10 mouse cellular contexts compared by ENCODE assay signal in genomic region chr2:60910820-60911219, GRCm38 (mm10). TPM values are rescaled to one million over a fixed set of nuclear protein-coding genes. Genes with fewer than 3 reads are reported as not detected.
DNase-seq lines count a peak whose midpoint lies in the region; ATAC-seq and TF ChIP-seq lines count a peak whose summit lies in the region.
"Had no signal": no experiment of that assay in that cellular context is flagged by ENCODE, and none has a peak within 500 bp of the region (broad histone marks: within the 10 kb centered on the region; RNA-seq: fewer than 3 reads in every experiment).

No protein-coding gene starts in this region.

- peak overlapping the region; percentile 2 for H3K4me3 ChIP-seq in heart, embryonic 10.5 days
- H3K4me3 ChIP-seq in layer of hippocampus, adult 2 months: no peak overlapping the region
- no peak overlapping the region for H3K4me3 ChIP-seq in midbrain, embryonic 10.5 days
- H3K4me3 ChIP-seq: erythroblast, embryonic 14.5 days; neural tube, embryonic 12.5 days had no signal

- peaks cover 56% of the 10 kb centered on the region for H3K4me1 ChIP-seq in heart, embryonic 10.5 days
- H3K4me1 ChIP-seq in midbrain, embryonic 10.5 days: peaks cover 18% of the 10 kb centered on the region

- H3K27me3 ChIP-seq in heart, embryonic 10.5 days (ENCODE audit: insufficient read depth, poor library complexity, severe bottlenecking): no peaks in the 10 kb centered on the region
- H3K27me3 ChIP-seq in midbrain, embryonic 10.5 days (ENCODE audit: low read depth, poor library complexity, severe bottlenecking): no peaks in the 10 kb centered on the region
- H3K27me3 ChIP-seq: neural tube, embryonic 12.5 days had no signal

- H3K9me3 ChIP-seq in heart, embryonic 10.5 days: no peaks in the 10 kb centered on the region
- no peaks in the 10 kb centered on the region for H3K9me3 ChIP-seq in midbrain, embryonic 10.5 days (replicated peaks)
- H3K9me3 ChIP-seq: neural tube, embryonic 12.5 days had no signal

- 31% methylated on average over 6 of the region's 6 CpGs for WGBS in heart, embryonic 10.5 days
- WGBS in midbrain, embryonic 10.5 days: 87% methylated on average over 6 of the region's 6 CpGs

- TF ChIP-seq CTCF in layer of hippocampus, adult 2 months (conservative IDR thresholded peaks at IDR 0.05): no peak

- peak; percentile 69 for ATAC-seq in frontal cortex, adult (ENCODE audit: low TSS enrichment)

- H3K36me3 ChIP-seq in heart, embryonic 10.5 days: no peaks in the 10 kb centered on the region
- no peaks in the 10 kb centered on the region for H3K36me3 ChIP-seq in midbrain, embryonic 10.5 days
- H3K36me3 ChIP-seq: neural tube, embryonic 12.5 days had no signal

- H3K27ac ChIP-seq in heart, embryonic 10.5 days: peak overlapping the region; percentile 56; the same call in 1 of the 2 replicates
- peak overlapping the region; percentile 49; the same call in 1 of the 2 replicates for H3K27ac ChIP-seq in layer of hippocampus, adult 2 months
- H3K27ac ChIP-seq in midbrain, embryonic 10.5 days (replicated peaks): no peak overlapping the region
- H3K27ac ChIP-seq: neural tube, embryonic 12.5 days had no signal

- no peak for DNase-seq in frontal cortex, postnatal 10 days (ENCODE audit: low spot score in 2 of 2)
- DNase-seq in brain, adult 2 months (ENCODE audit: low read depth, low spot score): peak; percentile 67
- peak; percentile 77 for DNase-seq in heart, embryonic 10.5 days (ENCODE audit: low spot score)
- DNase-seq in layer of hippocampus, adult 2 months (ENCODE audit: low spot score in 2 of 2): peak in 1 of 2 experiments; percentile 10
- DNase-seq in lung, postnatal 4 days: peak; percentile 70
- no peak for DNase-seq in midbrain, embryonic 10.5 days (ENCODE audit: low spot score)
- no peak for DNase-seq in T-cell, adult 2 months (ENCODE audit: low spot score)

RNA-seq across cellular contexts. Expression of gene Rbms1, which starts 52.2 kb away (rescaled TPM):
- 124 and 146 TPM in 2 replicates for polyA plus RNA-seq in heart, embryonic 10.5 days (2016; fragmentation: Nextera tagmentation; extraction: Ambion mirVana)
- 10 to 100 TPM; 12.1 to 17.5 TPM for total RNA-seq in layer of hippocampus, adult 2 months (2021)
- polyA plus RNA-seq in midbrain, embryonic 10.5 days (2016; fragmentation: Nextera tagmentation; extraction: Ambion mirVana): 49.3 and 53.2 TPM in 2 replicates

Comparison
In these comparisons a context has a peak if more than half of its experiments do, and no peak if none do; other contexts are left out.
1. DNase-seq: peak in brain, adult 2 months (single experiment), heart, embryonic 10.5 days (single experiment) and lung, postnatal 4 days (2 of 2); none in frontal cortex, postnatal 10 days (0 of 2), midbrain, embryonic 10.5 days (single experiment) and T-cell, adult 2 months (single experiment).